Mouse (Mus musculus): ENCODE measurements around the gene Gm20388. TPM values are rescaled to one million over a fixed set of nuclear protein-coding genes. Genes with fewer than 3 reads are reported as not detected.

Gm20388 gene
- total RNA-seq, 2 experiments from 2014 or later: 4.0 TPM; not detected in 1

- DNase-seq: peak; percentile 41 to 46
These were observed 4273.4 kb downstream of the Gm20388 start for GRCm38 (mm10) chr8:124184078-124184477.

- DNase-seq: no peak
These were observed 4273.9 kb downstream of the Gm20388 start for GRCm38 (mm10) chr8:124184507-124184906.

GRCm38 (mm10) chr8:124185081-124185480 is 4274.4 kb downstream of the Gm20388 start:
- no peak for DNase-seq

GRCm38 (mm10) chr8:124190388-124190787 is 4279.7 kb downstream of the Gm20388 start:
- DNase-seq: no peak

- DNase-seq: no peak
These were observed 4281.6 kb downstream of the Gm20388 start for GRCm38 (mm10) chr8:124192242-124192641.

- DNase-seq: peak; percentile 76 to 89
These were observed 4282.3 kb downstream of the Gm20388 start for GRCm38 (mm10) chr8:124192976-124193375.

GRCm38 (mm10) chr8:124193992-124194391 is 4283.4 kb downstream of the Gm20388 start:
- no peak for DNase-seq

- peak; percentile 39 to 73 for DNase-seq
These were observed 4285.6 kb downstream of the Gm20388 start for GRCm38 (mm10) chr8:124196195-124196594.

- DNase-seq: no peak
These were observed 4286.2 kb downstream of the Gm20388 start for GRCm38 (mm10) chr8:124196797-124197196.

- no peak for DNase-seq
These were observed 4287.6 kb downstream of the Gm20388 start for GRCm38 (mm10) chr8:124198230-124198629.

GRCm38 (mm10) chr8:124200400-124200799 is 4289.8 kb downstream of the Gm20388 start:
- DNase-seq: no peak

- DNase-seq: no peak
These were observed 4291.1 kb downstream of the Gm20388 start for GRCm38 (mm10) chr8:124201706-124202105.

GRCm38 (mm10) chr8:124202895-124203294 is 4292.3 kb downstream of the Gm20388 start:
- DNase-seq: no peak

GRCm38 (mm10) chr8:124204001-124204601 is 4293.5 kb downstream of the Gm20388 start:
- DNase-seq: no peak

- DNase-seq: no peak
These were observed 4301.5 kb downstream of the Gm20388 start for GRCm38 (mm10) chr8:124212148-124212547.

GRCm38 (mm10) chr8:124216951-124217350 is 4306.3 kb downstream of the Gm20388 start:
- DNase-seq: no peak

- DNase-seq: no peak
These were observed 4319.2 kb downstream of the Gm20388 start for GRCm38 (mm10) chr8:124229883-124230282.

- no peak for DNase-seq
These were observed 4320.0 kb downstream of the Gm20388 start for GRCm38 (mm10) chr8:124230496-124231175.

- DNase-seq: peak; percentile 90 to 92
These were observed 4320.5 kb downstream of the Gm20388 start, which contains the start of gene Galnt2 for GRCm38 (mm10) chr8:124231176-124231484. Gene Galnt2 (plus strand): TSS chr8:124231391.

GRCm38 (mm10) chr8:124231485-124232279 is 4321.0 kb downstream of the Gm20388 start:
- peak; percentile 40 to 56 for DNase-seq

- DNase-seq: no peak
These were observed 4321.6 kb downstream of the Gm20388 start for GRCm38 (mm10) chr8:124232280-124232600.

- DNase-seq: no peak
These were observed 4323.9 kb downstream of the Gm20388 start for GRCm38 (mm10) chr8:124234496-124234895.

GRCm38 (mm10) chr8:124235536-124235935 is 4324.9 kb downstream of the Gm20388 start:
- DNase-seq: no peak
